Mouse (Mus musculus): ENCODE data around the gene Rftn2. TPM values are rescaled to one million over a fixed set of nuclear protein-coding genes. Genes with fewer than 3 reads are reported as not detected.

Gene Rftn2
- polyA plus RNA-seq, 2 experiments = 24.3 to 27.0 TPM

GRCm38 (mm10) chr1:55185718-55186117, 40.9 kb downstream of the Rftn2 start:
- DNase-seq (ENCODE audit: low spot score) (no peak), ATAC-seq (ENCODE audit: low FRiP score, low read depth) (no peak)
- H3K4me1 ChIP-seq (ENCODE audit: control insufficient read depth, insufficient read depth, low read length) = no peaks in the 10 kb centered on the region
- H3K9ac ChIP-seq (ENCODE audit: low read depth, low read length, severe bottlenecking) = no peak overlapping the region
- peaks cover 57% of the 10 kb centered on the region for H3K36me3 ChIP-seq (ENCODE audit: control insufficient read depth, insufficient read depth, low read length)
- no peak overlapping the region for H3K4me2 ChIP-seq (replicated peaks; ENCODE audit: low read depth, low read length, severe bottlenecking)
- no peak overlapping the region for H3K4me3 ChIP-seq (replicated peaks; ENCODE audit: low read length)
- no peak for TF ChIP-seq POLR2A (IDR thresholded peaks at IDR 0.05; ENCODE audit: borderline replicate concordance, extremely low read depth, insufficient read depth, insufficient read length)
- 82% methylated on average over 6 of the region's 6 CpGs for WGBS
- H3K27ac ChIP-seq (replicated peaks; ENCODE audit: low read depth, low read length) = no peak overlapping the region
- no peaks in the 10 kb centered on the region for H3K27me3 ChIP-seq (ENCODE audit: control insufficient read depth, insufficient read depth, low read length)
- H3K9me3 ChIP-seq (ENCODE audit: control insufficient read depth, low read length) = 0 out of 2 replicates have a peak, but pooled peaks cover 9% of the 10 kb centered on the region

DNA sequence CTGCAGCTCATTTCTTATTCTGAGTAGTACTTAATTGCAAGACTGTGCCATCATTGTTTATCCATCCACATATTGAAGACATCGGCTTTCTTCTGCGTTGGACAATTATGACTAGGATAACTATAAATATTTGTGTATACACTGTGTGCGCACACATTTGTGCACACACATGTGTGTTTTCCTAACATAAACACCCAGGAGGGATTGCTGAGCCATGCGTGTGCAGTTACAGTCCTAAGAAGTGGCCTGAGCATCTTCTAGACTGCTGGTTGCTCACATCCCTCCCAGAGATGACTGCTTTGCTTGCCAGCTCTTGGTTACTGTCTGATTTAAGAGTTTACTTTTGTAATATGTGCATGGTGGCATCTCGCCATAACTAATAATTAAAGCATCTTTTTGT, 44.2 kb downstream of the Rftn2 start:
- Histone ChIP-seq H3K4me1 (ENCODE audit: control insufficient read depth, insufficient read depth, low read length) (no peaks in the 10 kb centered on the region), H3K9ac (ENCODE audit: low read depth, low read length, severe bottlenecking) (no peak overlapping the region), H3K36me3 (ENCODE audit: control insufficient read depth, insufficient read depth, low read length) (peaks cover 68% of the 10 kb centered on the region), H3K27me3 (ENCODE audit: control insufficient read depth, insufficient read depth, low read length) (no peaks in the 10 kb centered on the region), H3K27ac (replicated peaks; ENCODE audit: low read depth, low read length) (no peak overlapping the region), H3K4me3 (replicated peaks; ENCODE audit: low read length) (no peak overlapping the region), H3K9me3 (ENCODE audit: control insufficient read depth, low read length) (0 out of 2 replicates have a peak, but pooled peaks cover 9% of the 10 kb centered on the region), H3K4me2 (replicated peaks; ENCODE audit: low read depth, low read length, severe bottlenecking) (no peak overlapping the region)
- WGBS = 68% methylated on average over 5 of the region's 5 CpGs
- no peak for ATAC-seq (ENCODE audit: low FRiP score, low read depth)
- no peak for TF ChIP-seq POLR2A (IDR thresholded peaks at IDR 0.05; ENCODE audit: borderline replicate concordance, extremely low read depth, insufficient read depth, insufficient read length)
- no peak for DNase-seq (ENCODE audit: low spot score)

DNA sequence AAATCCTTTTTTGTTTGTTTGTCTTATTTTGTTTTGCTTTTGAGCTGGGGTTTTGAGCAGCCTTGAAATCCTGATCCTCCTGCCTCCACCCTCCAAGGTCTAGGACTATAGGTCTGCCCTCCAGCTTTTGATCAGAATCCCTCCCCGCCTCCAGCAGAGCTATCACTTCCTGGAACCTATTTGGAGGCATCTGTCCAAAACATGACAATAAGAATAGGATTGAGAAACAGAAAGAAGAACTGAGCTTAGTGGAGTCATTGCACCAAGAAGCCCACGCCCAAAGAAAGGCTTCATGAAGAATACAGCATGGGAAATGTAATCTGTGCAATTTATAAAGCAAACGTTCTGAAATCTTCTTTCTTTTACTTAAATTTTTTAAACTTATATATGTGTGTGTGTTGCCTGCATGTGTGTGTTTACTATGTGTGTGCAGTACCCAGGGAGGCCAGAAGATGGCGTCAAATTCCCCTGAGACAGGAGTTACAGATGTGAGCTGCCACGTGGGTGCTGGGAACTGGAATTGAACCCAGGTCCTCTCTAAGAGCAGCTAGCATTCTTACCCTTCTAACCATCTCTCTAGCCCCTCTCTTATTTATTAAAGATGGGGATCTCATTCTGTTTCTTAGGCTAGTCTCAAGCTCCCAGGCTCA, 46.5 kb downstream of the Rftn2 start:
- 87% methylated on average over 5 of the region's 5 CpGs for WGBS
- H3K27ac ChIP-seq (replicated peaks; ENCODE audit: low read depth, low read length) = no peak overlapping the region
- H3K4me1 ChIP-seq (ENCODE audit: control insufficient read depth, insufficient read depth, low read length) = no peaks in the 10 kb centered on the region
- H3K9ac ChIP-seq (ENCODE audit: low read depth, low read length, severe bottlenecking) = no peak overlapping the region
- ATAC-seq (ENCODE audit: low FRiP score, low read depth) = no peak
- DNase-seq (ENCODE audit: low spot score) = no peak
- H3K27me3 ChIP-seq (ENCODE audit: control insufficient read depth, insufficient read depth, low read length) = no peaks in the 10 kb centered on the region
- H3K9me3 ChIP-seq (ENCODE audit: control insufficient read depth, low read length) = 0 out of 2 replicates have a peak, but pooled peaks cover 9% of the 10 kb centered on the region
- no peak overlapping the region for H3K4me3 ChIP-seq (replicated peaks; ENCODE audit: low read length)
- TF ChIP-seq POLR2A (IDR thresholded peaks at IDR 0.05; ENCODE audit: borderline replicate concordance, extremely low read depth, insufficient read depth, insufficient read length) = no peak
- peaks cover 75% of the 10 kb centered on the region for H3K36me3 ChIP-seq (ENCODE audit: control insufficient read depth, insufficient read depth, low read length)
- no peak overlapping the region for H3K4me2 ChIP-seq (replicated peaks; ENCODE audit: low read depth, low read length, severe bottlenecking)

GRCm38 (mm10) chr1:55174558-55175034, 52.0 kb downstream of the Rftn2 start:
- H3K4me1 ChIP-seq (ENCODE audit: control insufficient read depth, insufficient read depth, low read length) = no peaks in the 10 kb centered on the region

GRCm38 (mm10) chr1:55173720-55174557, 52.6 kb downstream of the Rftn2 start:
- 90% methylated on average over 10 of the region's 10 CpGs for WGBS
- DNase-seq (ENCODE audit: low spot score) (no peak), ATAC-seq (ENCODE audit: low FRiP score, low read depth) (no peak)
- Histone ChIP-seq H3K9ac (ENCODE audit: low read depth, low read length, severe bottlenecking) (no peak overlapping the region), H3K4me1 (ENCODE audit: control insufficient read depth, insufficient read depth, low read length) (no peaks in the 10 kb centered on the region), H3K27ac (replicated peaks; ENCODE audit: low read depth, low read length) (no peak overlapping the region), H3K4me2 (replicated peaks; ENCODE audit: low read depth, low read length, severe bottlenecking) (no peak overlapping the region), H3K27me3 (ENCODE audit: control insufficient read depth, insufficient read depth, low read length) (no peaks in the 10 kb centered on the region), H3K36me3 (ENCODE audit: control insufficient read depth, insufficient read depth, low read length) (peaks cover 57% of the 10 kb centered on the region), H3K4me3 (replicated peaks; ENCODE audit: low read length) (no peak overlapping the region), H3K9me3 (ENCODE audit: control insufficient read depth, low read length) (peaks cover 5% of the 10 kb centered on the region; the same call in 1 of the 2 replicates)
- no peak for TF ChIP-seq POLR2A (IDR thresholded peaks at IDR 0.05; ENCODE audit: borderline replicate concordance, extremely low read depth, insufficient read depth, insufficient read length)

More at GRCm38 (mm10) chr1:55174558-55175034, 52.0 kb downstream of the Rftn2 start:
- ATAC-seq (ENCODE audit: low FRiP score, low read depth) (no peak), DNase-seq (ENCODE audit: low spot score) (no peak)
- Histone ChIP-seq H3K4me3 (replicated peaks; ENCODE audit: low read length) (no peak overlapping the region), H3K9ac (ENCODE audit: low read depth, low read length, severe bottlenecking) (no peak overlapping the region), H3K36me3 (ENCODE audit: control insufficient read depth, insufficient read depth, low read length) (peaks cover 61% of the 10 kb centered on the region), H3K27me3 (ENCODE audit: control insufficient read depth, insufficient read depth, low read length) (no peaks in the 10 kb centered on the region), H3K27ac (replicated peaks; ENCODE audit: low read depth, low read length) (no peak overlapping the region), H3K4me2 (replicated peaks; ENCODE audit: low read depth, low read length, severe bottlenecking) (no peak overlapping the region), H3K9me3 (ENCODE audit: control insufficient read depth, low read length) (no peaks in the 10 kb centered on the region)
- no peak for TF ChIP-seq POLR2A (IDR thresholded peaks at IDR 0.05; ENCODE audit: borderline replicate concordance, extremely low read depth, insufficient read depth, insufficient read length)
- 47% methylated on average over 3 of the region's 3 CpGs for WGBS
